Mouse (Mus musculus) urinary bladder, adult 2 months (tissue): Measurements from ENCODE around the gene Wdr74. TPM values are rescaled to one million over a fixed set of nuclear protein-coding genes. Genes with fewer than 3 reads are reported as not detected.

Experiments used
- polyA plus RNA-seq: library from polyadenylated mRNA; depleted of rRNA; stranded (reverse); fragments of >200 nt; gene quantifications from 2 replicates; pipeline ENCODE4 v1.2.3, GENCODE M21; 2012; rRNA removed

Wdr74 gene
- polyA plus RNA-seq, 1 experiment, result 45.9 TPM

Other genes starting within 250 kb of the Wdr74 start
- gene Slc22a8, start 144.6 kb upstream of the Wdr74 start, polyA plus RNA-seq, result not detected in 2 replicates
- gene Slc22a6, start 117.8 kb upstream of the Wdr74 start, polyA plus RNA-seq, result not detected in 2 replicates
- 0.04 and 0.06 TPM in 2 replicates for gene Chrm1, start 72.0 kb upstream of the Wdr74 start, polyA plus RNA-seq
- gene Slc3a2, start 12.5 kb upstream of the Wdr74 start, polyA plus RNA-seq, result 103 and 115 TPM in 2 replicates
- 0.19 and 0.28 TPM in 2 replicates for gene 1700092M07Rik, start 4.9 kb downstream of the Wdr74 start, polyA plus RNA-seq
- gene Stx5a, start 5.6 kb downstream of the Wdr74 start, polyA plus RNA-seq, result 96.5 and 99.1 TPM in 2 replicates
- 196 and 275 TPM in 2 replicates for gene Nxf1, start 21.2 kb downstream of the Wdr74 start, polyA plus RNA-seq
- 97.8 and 112 TPM in 2 replicates for gene Tmem223, start 35.2 kb downstream of the Wdr74 start, polyA plus RNA-seq
- 56.9 and 88.4 TPM in 2 replicates for gene Tmem179b, start 38.6 kb downstream of the Wdr74 start, polyA plus RNA-seq
- 7.7 and 8.4 TPM in 2 replicates for gene Taf6l, start 50.6 kb downstream of the Wdr74 start, polyA plus RNA-seq
- 63.3 and 81.5 TPM in 2 replicates for gene Polr2g, start 62.8 kb downstream of the Wdr74 start, polyA plus RNA-seq
- gene Zbtb3, start 66.7 kb downstream of the Wdr74 start, polyA plus RNA-seq, result 2.1 and 2.5 TPM in 2 replicates
- gene Ttc9c, start 83.5 kb downstream of the Wdr74 start, polyA plus RNA-seq, result 26.9 and 33.1 TPM in 2 replicates
- gene Hnrnpul2, start 84.2 kb downstream of the Wdr74 start, polyA plus RNA-seq, result 60.7 and 73.9 TPM in 2 replicates
- 0.40 and 1.5 TPM in 2 replicates for gene AC129217.1, start 93.9 kb downstream of the Wdr74 start, polyA plus RNA-seq
- 66.7 and 71.0 TPM in 2 replicates for gene Bscl2, start 101.6 kb downstream of the Wdr74 start, polyA plus RNA-seq
- 0.29 and 0.44 TPM in 2 replicates for gene Gng3, start 103.4 kb downstream of the Wdr74 start, polyA plus RNA-seq
- gene Lrrn4cl, start 114.9 kb downstream of the Wdr74 start, polyA plus RNA-seq, result 18.6 and 20.9 TPM in 2 replicates
- 175 and 179 TPM in 2 replicates for gene Ubxn1, start 135.7 kb downstream of the Wdr74 start, polyA plus RNA-seq
- gene Uqcc3, start 145.1 kb downstream of the Wdr74 start, polyA plus RNA-seq, result 74.7 and 77.6 TPM in 2 replicates
- gene Lbhd1, start 147.9 kb downstream of the Wdr74 start, polyA plus RNA-seq, result 3.1 and 4.9 TPM in 2 replicates
- not detected in 2 replicates for gene Gm49403, start 148.1 kb downstream of the Wdr74 start, polyA plus RNA-seq
- gene 1810009A15Rik, start 153.0 kb downstream of the Wdr74 start, polyA plus RNA-seq, result 56.1 and 65.1 TPM in 2 replicates
- gene Gm49416, start 153.1 kb downstream of the Wdr74 start, polyA plus RNA-seq, result 0.10 TPM in 1 of 2 replicates, not detected in the other
- 15.5 and 16.3 TPM in 2 replicates for gene Ints5, start 157.2 kb downstream of the Wdr74 start, polyA plus RNA-seq
- gene Ganab, start 162.2 kb downstream of the Wdr74 start, polyA plus RNA-seq, result 98.1 and 104 TPM in 2 replicates
- gene B3gat3, start 184.5 kb downstream of the Wdr74 start, polyA plus RNA-seq, result 57.9 and 80.8 TPM in 2 replicates
- gene Rom1, start 193.5 kb downstream of the Wdr74 start, polyA plus RNA-seq, result 9.4 and 12.3 TPM in 2 replicates
- gene Eml3, start 193.7 kb downstream of the Wdr74 start, polyA plus RNA-seq, result 40.5 and 45.3 TPM in 2 replicates
- 29.9 and 47.6 TPM in 2 replicates for gene Mta2, start 206.0 kb downstream of the Wdr74 start, polyA plus RNA-seq
- 21.8 and 24.1 TPM in 2 replicates for gene Tut1, start 218.0 kb downstream of the Wdr74 start, polyA plus RNA-seq
- 398 and 489 TPM in 2 replicates for gene Eef1g, start 231.2 kb downstream of the Wdr74 start, polyA plus RNA-seq